ENCODE assay signal across 10 mouse cellular contexts in the genomic region with DNA sequence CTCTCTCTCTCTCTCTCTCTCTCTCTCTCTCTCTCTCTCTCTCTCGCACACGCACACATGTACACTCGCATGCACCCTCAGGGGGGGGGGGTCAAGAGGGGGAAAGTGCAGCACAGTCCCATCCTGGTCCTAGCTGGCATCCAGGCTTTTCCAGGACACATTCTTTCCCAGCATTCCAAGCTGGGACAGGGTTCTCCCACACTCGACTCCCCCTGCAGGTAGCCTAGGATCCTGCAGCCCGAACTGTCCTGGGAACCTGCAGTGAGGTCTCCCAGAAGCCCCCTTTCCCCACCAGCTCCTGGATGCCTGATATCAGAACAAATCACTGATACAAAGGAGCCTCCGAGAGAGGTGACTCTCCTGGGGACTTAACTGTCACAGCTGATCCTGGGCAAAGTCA. TPM values are rescaled to one million over a fixed set of nuclear protein-coding genes. Genes with fewer than 3 reads are reported as not detected.
DNase-seq lines count a peak whose midpoint lies in the region; ATAC-seq and TF ChIP-seq lines count a peak whose summit lies in the region.
"Had no signal": no experiment of that assay in that cellular context is flagged by ENCODE, and none has a peak within 500 bp of the region (broad histone marks: within the 10 kb centered on the region; RNA-seq: fewer than 3 reads in every experiment).

No protein-coding gene starts in this region.

- no peak for TF ChIP-seq EP300 in MEL (IDR thresholded peaks at IDR 0.05; ENCODE audit: low read depth in 1 of 2, low read length in 2 of 2)

- no peaks in the 10 kb centered on the region for H3K9me3 ChIP-seq in intestine, embryonic 14.5 days (ENCODE audit: control insufficient read depth, low read length)
- no peaks in the 10 kb centered on the region for H3K9me3 ChIP-seq in intestine, embryonic 16.5 days (ENCODE audit: control insufficient read depth, low read length)
- H3K9me3 ChIP-seq in E14TG2a.4 (ENCODE audit: low read length), result no peaks in the 10 kb centered on the region
- H3K9me3 ChIP-seq in MEL (replicated peaks; ENCODE audit: insufficient read depth, low read length), result no peaks in the 10 kb centered on the region
- H3K9me3 ChIP-seq: embryonic facial prominence, embryonic 15.5 days had no signal

- no peak for ATAC-seq in intestine, embryonic 14.5 days (replicated peaks; ENCODE audit: low FRiP score, low TSS enrichment, low read depth)
- no peak for ATAC-seq in intestine, embryonic 16.5 days

- TF ChIP-seq POLR2A in MEL (IDR thresholded peaks at IDR 0.05; ENCODE audit: control insufficient read depth in 1 of 2, insufficient read depth in 1 of 2, low read depth in 1 of 2, low read length in 2 of 2, poor library complexity in 1 of 2), result no peak
- no peak for TF ChIP-seq POLR2A in embryonic fibroblast, embryonic 13.5 days (IDR thresholded peaks at IDR 0.05; ENCODE audit: low read depth, low read length)

- peak; percentile 82 for DNase-seq in intestine, embryonic 14.5 days (ENCODE audit: low spot score)
- no peak for DNase-seq in MEL (ENCODE audit: low read depth, low spot score)
- peak; percentile 48 to 72 for DNase-seq in lung, postnatal 4 days
- no peak for DNase-seq in frontal cortex, postnatal 10 days (ENCODE audit: low spot score in 2 of 2)
- no peak for DNase-seq in cerebellum, adult 9-10 months

- H3K27me3 ChIP-seq in intestine, embryonic 14.5 days (replicated peaks; ENCODE audit: control insufficient read depth, insufficient read depth, low read length), result no peaks in the 10 kb centered on the region
- no peaks in the 10 kb centered on the region for H3K27me3 ChIP-seq in intestine, embryonic 16.5 days (replicated peaks; ENCODE audit: control insufficient read depth, insufficient read depth, low read length)
- peaks cover 35% of the 10 kb centered on the region for H3K27me3 ChIP-seq in E14TG2a.4 (ENCODE audit: insufficient read depth, low read length)
- H3K27me3 ChIP-seq in MEL (ENCODE audit: control insufficient read depth in 1 of 2, insufficient read depth in 2 of 2, low read length in 2 of 2), result peaks cover 2 to 4% of the 10 kb centered on the region in 2 experiments
- H3K27me3 ChIP-seq: embryonic facial prominence, embryonic 15.5 days had no signal

- H3K4me3 ChIP-seq in intestine, embryonic 14.5 days (ENCODE audit: low read depth, low read length), result no peak overlapping the region
- no peak overlapping the region for H3K4me3 ChIP-seq in intestine, embryonic 16.5 days (ENCODE audit: low read length)
- H3K4me3 ChIP-seq in E14TG2a.4 (replicated peaks; ENCODE audit: low read length) (no peak overlapping the region), MEL (ENCODE audit: control insufficient read depth in 1 of 2, insufficient read depth in 1 of 2, low read depth in 2 of 2, low read length in 2 of 2) (no peak overlapping the region)
- no peak overlapping the region for H3K4me3 ChIP-seq in embryonic fibroblast, embryonic 13.5 days (ENCODE audit: insufficient read depth, low read length)
- H3K4me3 ChIP-seq: embryonic facial prominence, embryonic 15.5 days had no signal

- no peak overlapping the region for H3K4me2 ChIP-seq in intestine, embryonic 14.5 days (ENCODE audit: low read length)
- H3K4me2 ChIP-seq in intestine, embryonic 16.5 days (ENCODE audit: low read depth, low read length), result no peak overlapping the region
- H3K4me2 ChIP-seq: embryonic facial prominence, embryonic 15.5 days had no signal

- no peaks in the 10 kb centered on the region for H3K79me2 ChIP-seq in MEL (ENCODE audit: control insufficient read depth, insufficient read depth, low read length, poor library complexity)

- 18% methylated on average over 3 of the region's 6 CpGs for WGBS in intestine, embryonic 14.5 days
- 9% methylated on average over 3 of the region's 6 CpGs for WGBS in intestine, embryonic 16.5 days

- no peak overlapping the region; the same call in 1 of the 2 replicates for H3K27ac ChIP-seq in intestine, embryonic 14.5 days (ENCODE audit: low read depth)
- no peak overlapping the region for H3K27ac ChIP-seq in intestine, embryonic 16.5 days (ENCODE audit: low read length)
- no peak overlapping the region for H3K27ac ChIP-seq in MEL (ENCODE audit: control insufficient read depth, low read depth, low read length)
- H3K27ac ChIP-seq in embryonic fibroblast, embryonic 13.5 days (ENCODE audit: insufficient read depth, low read length), result no peak overlapping the region
- H3K27ac ChIP-seq: embryonic facial prominence, embryonic 15.5 days had no signal

- H3K9ac ChIP-seq in intestine, embryonic 14.5 days (ENCODE audit: low read length), result no peak overlapping the region
- H3K9ac ChIP-seq in intestine, embryonic 16.5 days (ENCODE audit: low read depth, low read length), result no peak overlapping the region
- no peak overlapping the region for H3K9ac ChIP-seq in MEL (ENCODE audit: control insufficient read depth, low read depth, low read length, poor library complexity, severe bottlenecking)
- H3K9ac ChIP-seq: embryonic facial prominence, embryonic 15.5 days had no signal

- TF ChIP-seq RAD21 in MEL (IDR thresholded peaks at IDR 0.05; ENCODE audit: low read depth, low read length), result peak; percentile 4; the same call in 1 of the 2 replicates

- TF ChIP-seq CTCF in E14TG2a.4 (conservative IDR thresholded peaks at IDR 0.05; ENCODE audit: low read length) (peak; percentile 79), MEL (IDR thresholded peaks at IDR 0.05 in 2 of 3, conservative IDR thresholded peaks at IDR 0.05 in 1 of 3; ENCODE audit: control insufficient read depth in 1 of 3, insufficient read depth in 1 of 3, low read depth in 2 of 3, low read length in 3 of 3, poor library complexity in 1 of 3, severe bottlenecking in 1 of 3) (peak; percentile 51 to 68 (median 56); a peak in 5 of 6 replicates)
- peak; percentile 71 for TF ChIP-seq CTCF in embryonic fibroblast, embryonic 13.5 days (IDR thresholded peaks at IDR 0.05; ENCODE audit: borderline replicate concordance, insufficient read depth, low read length)

- H3K36me3 ChIP-seq in intestine, embryonic 14.5 days (ENCODE audit: control insufficient read depth, insufficient read depth, low read length), result no peaks in the 10 kb centered on the region
- H3K36me3 ChIP-seq in intestine, embryonic 16.5 days (ENCODE audit: control insufficient read depth, insufficient read depth, low read length), result no peaks in the 10 kb centered on the region
- H3K36me3 ChIP-seq in E14TG2a.4 (ENCODE audit: insufficient read depth, low read length) (no peaks in the 10 kb centered on the region), MEL (ENCODE audit: control insufficient read depth in 1 of 2, insufficient read depth in 2 of 2, low read length in 2 of 2) (peaks cover 0 to 8% of the 10 kb centered on the region in 2 experiments; a peak in 2 of 4 replicates)
- H3K36me3 ChIP-seq: embryonic facial prominence, embryonic 15.5 days had no signal

- H3K4me1 ChIP-seq in intestine, embryonic 14.5 days (replicated peaks; ENCODE audit: control insufficient read depth, insufficient read depth, low read length), result peaks cover 11% of the 10 kb centered on the region; the same call in 1 of the 2 replicates
- H3K4me1 ChIP-seq in intestine, embryonic 16.5 days (ENCODE audit: control insufficient read depth, insufficient read depth, low read length), result peaks cover 18% of the 10 kb centered on the region; the same call in 1 of the 2 replicates
- peaks cover 23% of the 10 kb centered on the region for H3K4me1 ChIP-seq in E14TG2a.4 (replicated peaks; ENCODE audit: low read depth, low read length)
- H3K4me1 ChIP-seq in MEL (ENCODE audit: control insufficient read depth in 1 of 2, insufficient read depth in 2 of 2, low read length in 2 of 2), result peaks cover 0 to 13% of the 10 kb centered on the region in 2 experiments; a peak in 2 of 4 replicates
- H3K4me1 ChIP-seq in embryonic fibroblast, embryonic 13.5 days (ENCODE audit: control insufficient read depth, insufficient read depth, low read length), result no peaks in the 10 kb centered on the region

RNA-seq across cellular contexts. Expression of a gene that starts 16.4 kb away (rescaled TPM):
- polyA plus RNA-seq in intestine, embryonic 14.5 days (2014; fragmentation: Nextera tagmentation; extraction: Ambion mirVana), result 0.09 TPM in 1 of 2 replicates, not detected in the other
- polyA plus RNA-seq in intestine, embryonic 16.5 days (2015; fragmentation: Nextera tagmentation; extraction: Ambion mirVana), result 0.07 and 0.17 TPM in 2 replicates
- total RNA-seq in MEL (2012; rRNA removed), result 0.08 and 0.13 TPM in 2 replicates
- under 1 TPM in 1 of 2 experiments, not detected in 1; 0.17 TPM for polyA plus RNA-seq in MEL (2012; ENCODE audit: insufficient read depth in 1 of 2, insufficient read length in 2 of 2, low read depth in 1 of 2, low replicate concordance in 2 of 2, missing spikeins in 1 of 2)
- polyA plus RNA-seq in embryonic fibroblast, embryonic 13.5 days (2011; ENCODE audit: insufficient read length, low read depth, missing spikeins), result not detected in 2 replicates

RNA-seq across cellular contexts. Expression of a gene that starts 30.4 kb away (rescaled TPM):
- 0.22 TPM in 1 of 2 replicates, not detected in the other for polyA plus RNA-seq in intestine, embryonic 14.5 days (2014; fragmentation: Nextera tagmentation; extraction: Ambion mirVana)
- polyA plus RNA-seq in intestine, embryonic 16.5 days (2015; fragmentation: Nextera tagmentation; extraction: Ambion mirVana), result 0.06 TPM in 1 of 2 replicates, not detected in the other
- total RNA-seq in MEL (2012; rRNA removed), result not detected in 2 replicates
- not detected for polyA plus RNA-seq in MEL (2012; ENCODE audit: insufficient read depth in 1 of 2, insufficient read length in 2 of 2, low read depth in 1 of 2, low replicate concordance in 2 of 2, missing spikeins in 1 of 2)
- not detected in 2 replicates for polyA plus RNA-seq in embryonic fibroblast, embryonic 13.5 days (2011; ENCODE audit: insufficient read length, low read depth, missing spikeins)
- total RNA-seq: left cerebral cortex, postnatal 10 days had no signal

RNA-seq across cellular contexts. Expression of a gene that starts 33.7 kb away (rescaled TPM):
- 381 and 486 TPM in 2 replicates for polyA plus RNA-seq in intestine, embryonic 14.5 days (2014; fragmentation: Nextera tagmentation; extraction: Ambion mirVana)
- 1,017 and 1,065 TPM in 2 replicates for polyA plus RNA-seq in intestine, embryonic 16.5 days (2015; fragmentation: Nextera tagmentation; extraction: Ambion mirVana)
- total RNA-seq in MEL (2012; rRNA removed), result 0.69 and 0.75 TPM in 2 replicates
- polyA plus RNA-seq in MEL (2012; ENCODE audit: insufficient read depth in 1 of 2, insufficient read length in 2 of 2, low read depth in 1 of 2, low replicate concordance in 2 of 2, missing spikeins in 1 of 2), result under 1 TPM in 1 of 2 experiments, not detected in 1; 0.93 TPM
- 0.25 TPM in 1 of 2 replicates, not detected in the other for polyA plus RNA-seq in embryonic fibroblast, embryonic 13.5 days (2011; ENCODE audit: insufficient read length, low read depth, missing spikeins)
- total RNA-seq: left cerebral cortex, postnatal 10 days had no signal

RNA-seq across cellular contexts. Expression of a gene that starts 46.0 kb away (rescaled TPM):
- polyA plus RNA-seq in intestine, embryonic 14.5 days (2014; fragmentation: Nextera tagmentation; extraction: Ambion mirVana), result 0.14 and 0.19 TPM in 2 replicates
- 1.0 TPM in 1 of 2 replicates, not detected in the other for polyA plus RNA-seq in intestine, embryonic 16.5 days (2015; fragmentation: Nextera tagmentation; extraction: Ambion mirVana)
- total RNA-seq in MEL (2012; rRNA removed), result not detected in 2 replicates
- not detected for polyA plus RNA-seq in MEL (2012; ENCODE audit: insufficient read depth in 1 of 2, insufficient read length in 2 of 2, low read depth in 1 of 2, low replicate concordance in 2 of 2, missing spikeins in 1 of 2)
- not detected in 2 replicates for polyA plus RNA-seq in embryonic fibroblast, embryonic 13.5 days (2011; ENCODE audit: insufficient read length, low read depth, missing spikeins)
- total RNA-seq: left cerebral cortex, postnatal 10 days had no signal

RNA-seq across cellular contexts. Expression of a gene that starts 57.4 kb away (rescaled TPM):
- polyA plus RNA-seq in intestine, embryonic 14.5 days (2014; fragmentation: Nextera tagmentation; extraction: Ambion mirVana), result 184 and 210 TPM in 2 replicates
- 353 and 370 TPM in 2 replicates for polyA plus RNA-seq in intestine, embryonic 16.5 days (2015; fragmentation: Nextera tagmentation; extraction: Ambion mirVana)
- total RNA-seq in MEL (2012; rRNA removed), result 0.08 TPM in 1 of 2 replicates, not detected in the other
- polyA plus RNA-seq in MEL (2012; ENCODE audit: insufficient read depth in 1 of 2, insufficient read length in 2 of 2, low read depth in 1 of 2, low replicate concordance in 2 of 2, missing spikeins in 1 of 2), result not detected
- 1.6 and 8.2 TPM in 2 replicates for polyA plus RNA-seq in embryonic fibroblast, embryonic 13.5 days (2011; ENCODE audit: insufficient read length, low read depth, missing spikeins)

Comparison
In these comparisons a context has a peak if more than half of its experiments do, and no peak if none do; other contexts are left out.
1. DNase-seq: peak in intestine, embryonic 14.5 days (single experiment) and lung, postnatal 4 days (2 of 2); none in MEL (single experiment), frontal cortex, postnatal 10 days (0 of 2) and cerebellum, adult 9-10 months (single experiment).
2. RNA of a gene that starts 33.7 kb away (polyA plus RNA-seq): 1,017 to 1,065 TPM in intestine, embryonic 16.5 days and 381 to 486 TPM in intestine, embryonic 14.5 days; 0.93 TPM in MEL and 0.25 TPM in embryonic fibroblast, embryonic 13.5 days; every median in the first group is over 100 times any median in the second.
3. Peak in every context shown above with its lines, with median percentiles within 50 percentile points of each other: CTCF ChIP-seq.